Mouse (Mus musculus) limb, embryonic 12.5 days (tissue): ENCODE measurements at regions not wholly inside any gene's neighbourhood (a gene's known extent, or its start where the extent isn't known, plus 50 kb on each side); places are given as distances from the start of the nearest gene placed in this dataset.

Experiments
- ATAC-seq: fragments of 200-750 bp; cut with Nextera tagmentation; 2 replicates; pipeline ENCODE4 v1.8.0; 2017; ENCODE audit warnings: low read depth, moderate TSS enrichment; ENCODE audit not compliant: insufficient number of reproducible peaks, insufficient read depth, low FRiP score, low TSS enrichment
- H3K27ac ChIP-seq: fragments of 300-500 bp; sonication (generic); 2 replicates; pipeline ENCODE4 v1.5.1; 2016; ENCODE audit warnings: mild to moderate bottlenecking, moderate library complexity
- H3K27me3 ChIP-seq: fragments of 300-500 bp; sonication (generic); 2 replicates; pipeline ENCODE4 v1.6.1; 2016; ENCODE audit warnings: mild to moderate bottlenecking, moderate library complexity
- H3K36me3 ChIP-seq: fragments of 300-500 bp; sonication (generic); 2 replicates; pipeline ENCODE4 v1.6.1; 2016; ENCODE audit warnings: mild to moderate bottlenecking, moderate library complexity
- H3K4me1 ChIP-seq: fragments of 300-500 bp; sonication (generic); replicated peaks from 2 replicates; pipeline ENCODE4 v1.6.1; 2016
- H3K4me2 ChIP-seq: fragments of 300-500 bp; sonication (generic); 2 replicates; pipeline ENCODE4 v1.6.1; 2016; ENCODE audit warnings: mild to moderate bottlenecking, moderate library complexity
- H3K4me3 ChIP-seq: fragments of 300-500 bp; sonication (generic); replicated peaks from 2 replicates; pipeline ENCODE4 v1.5.1; 2016; ENCODE audit warnings: mild to moderate bottlenecking
- H3K9ac ChIP-seq: fragments of 300-500 bp; sonication (generic); replicated peaks from 2 replicates; pipeline ENCODE4 v1.6.1; 2016; ENCODE audit warnings: mild to moderate bottlenecking, moderate library complexity
- H3K9me3 ChIP-seq: fragments of 300-500 bp; sonication (generic); 2 replicates; pipeline ENCODE4 v1.6.1; 2016; ENCODE audit warnings: mild to moderate bottlenecking, moderate library complexity
- WGBS: fragments of 180-500 bp; shearing (Covaris S2); methylation state at CpG from one replicate; pipeline ENCODE4 v1.1.7; 2016; 5-methylcytosine and 5-hydroxymethylcytosine counted together

- Histone ChIP-seq H3K27me3 (no peaks in the 10 kb centered on the region), H3K9me3 (no peaks in the 10 kb centered on the region), H3K27ac (no peak overlapping the region), H3K4me2 (no peak overlapping the region), H3K4me3 (no peak overlapping the region), H3K4me1 (peaks cover 8% of the 10 kb centered on the region; the same call in 1 of the 2 replicates), H3K36me3 (no peaks in the 10 kb centered on the region), H3K9ac (no peak overlapping the region)
- no peak for ATAC-seq
- whole genome bisulfite sequencing: 75% methylated on average over 8 of the region's 8 CpGs
These were observed 194.9 kb upstream of the Gm10192 start for GRCm38 (mm10) chr4:97377593-97378542.

- H3K27me3 ChIP-seq: no peaks in the 10 kb centered on the region
- H3K36me3 ChIP-seq: no peaks in the 10 kb centered on the region
- 89% methylated on average over 2 of the region's 2 CpGs for WGBS
- no peak overlapping the region for H3K4me3 ChIP-seq
- H3K4me2 ChIP-seq: no peak overlapping the region
- ATAC-seq: no peak
- no peaks in the 10 kb centered on the region for H3K4me1 ChIP-seq
- H3K9me3 ChIP-seq: 0 out of 2 replicates have a peak, but pooled peaks cover 1% of the 10 kb centered on the region
- no peak overlapping the region for H3K9ac ChIP-seq
- no peak overlapping the region for H3K27ac ChIP-seq
These were observed 177.5 kb upstream of the Gm10192 start for GRCm38 (mm10) chr4:97360473-97360872.

GRCm38 (mm10) chr4:97357958-97358357 lies 175.0 kb upstream of the Gm10192 start:
- Histone ChIP-seq H3K9ac (no peak overlapping the region), H3K4me1 (no peaks in the 10 kb centered on the region), H3K27ac (no peak overlapping the region), H3K4me3 (no peak overlapping the region), H3K36me3 (no peaks in the 10 kb centered on the region), H3K4me2 (no peak overlapping the region), H3K9me3 (0 out of 2 replicates have a peak, but pooled peaks cover 4% of the 10 kb centered on the region), H3K27me3 (no peaks in the 10 kb centered on the region)
- 88% methylated on average over 1 of the region's 1 CpGs for WGBS
- ATAC-seq: no peak

DNA sequence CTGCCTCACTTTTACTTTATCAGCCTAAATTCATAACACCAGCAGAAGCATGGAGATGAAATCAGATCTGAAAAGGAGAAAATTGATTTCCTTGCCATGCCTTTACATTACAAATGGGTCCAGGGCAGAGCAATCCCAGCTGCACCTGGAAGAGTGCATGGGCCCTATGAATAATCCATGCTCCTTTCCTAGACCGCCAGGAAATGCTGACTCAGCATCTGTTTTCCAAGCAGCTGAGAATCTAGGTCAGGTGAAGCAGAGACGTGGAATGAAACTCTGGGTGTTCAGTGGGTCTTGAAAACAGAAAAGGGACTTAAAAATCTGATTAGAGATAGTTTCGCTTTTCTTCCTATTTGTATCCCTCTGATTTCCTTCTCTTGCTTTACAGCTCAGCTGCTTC lies 163.8 kb upstream of the Gm10192 start:
- ATAC-seq: no peak
- Histone ChIP-seq H3K4me1 (0 out of 2 replicates have a peak, but pooled peaks cover 4% of the 10 kb centered on the region), H3K4me2 (no peak overlapping the region), H3K9me3 (no peaks in the 10 kb centered on the region), H3K4me3 (no peak overlapping the region), H3K27me3 (no peaks in the 10 kb centered on the region), H3K36me3 (no peaks in the 10 kb centered on the region), H3K27ac (no peak overlapping the region), H3K9ac (no peak overlapping the region)
- WGBS: 70% methylated on average over 3 of the region's 3 CpGs

DNA sequence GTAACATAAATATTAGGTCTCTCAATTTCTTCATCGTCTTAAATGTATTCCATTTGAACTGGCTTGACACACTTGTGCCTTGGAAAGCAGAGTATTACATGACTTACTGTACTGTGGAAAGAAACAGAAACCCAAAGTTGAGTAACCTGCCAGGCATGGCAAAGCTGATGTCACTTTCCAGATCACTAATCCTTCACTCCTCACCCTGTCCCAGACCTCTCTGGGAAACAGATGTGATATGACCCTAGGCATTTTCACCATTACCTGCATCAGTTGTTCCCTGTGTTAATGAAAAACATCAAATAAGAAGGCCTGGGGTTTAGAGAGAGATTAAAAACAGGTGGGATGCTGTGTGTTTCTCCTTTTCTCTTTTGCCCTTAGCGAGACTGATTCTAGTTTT lies 161.4 kb upstream of the Gm10192 start:
- H3K4me3 ChIP-seq: no peak overlapping the region
- no peaks in the 10 kb centered on the region for H3K9me3 ChIP-seq
- 0 out of 2 replicates have a peak, but pooled peaks cover 4% of the 10 kb centered on the region for H3K4me1 ChIP-seq
- WGBS: 44% methylated on average over 2 of the region's 2 CpGs
- no peak overlapping the region for H3K27ac ChIP-seq
- no peak for ATAC-seq
- H3K27me3 ChIP-seq: no peaks in the 10 kb centered on the region
- H3K36me3 ChIP-seq: no peaks in the 10 kb centered on the region
- H3K4me2 ChIP-seq: no peak overlapping the region
- no peak overlapping the region for H3K9ac ChIP-seq

- no peaks in the 10 kb centered on the region for H3K36me3 ChIP-seq
- H3K9me3 ChIP-seq: no peaks in the 10 kb centered on the region
- no peak overlapping the region for H3K9ac ChIP-seq
- H3K27me3 ChIP-seq: no peaks in the 10 kb centered on the region
- no peak overlapping the region for H3K27ac ChIP-seq
- ATAC-seq: no peak
- H3K4me2 ChIP-seq: no peak overlapping the region
- H3K4me1 ChIP-seq: 0 out of 2 replicates have a peak, but pooled peaks cover 4% of the 10 kb centered on the region
- H3K4me3 ChIP-seq: no peak overlapping the region
- WGBS: 81% methylated on average over 1 of the region's 1 CpGs
These were observed 160.4 kb upstream of the Gm10192 start for GRCm38 (mm10) chr4:97343378-97343777.
